Comparison of ENCODE assay signal across 17 mouse cellular contexts in the genomic region with DNA sequence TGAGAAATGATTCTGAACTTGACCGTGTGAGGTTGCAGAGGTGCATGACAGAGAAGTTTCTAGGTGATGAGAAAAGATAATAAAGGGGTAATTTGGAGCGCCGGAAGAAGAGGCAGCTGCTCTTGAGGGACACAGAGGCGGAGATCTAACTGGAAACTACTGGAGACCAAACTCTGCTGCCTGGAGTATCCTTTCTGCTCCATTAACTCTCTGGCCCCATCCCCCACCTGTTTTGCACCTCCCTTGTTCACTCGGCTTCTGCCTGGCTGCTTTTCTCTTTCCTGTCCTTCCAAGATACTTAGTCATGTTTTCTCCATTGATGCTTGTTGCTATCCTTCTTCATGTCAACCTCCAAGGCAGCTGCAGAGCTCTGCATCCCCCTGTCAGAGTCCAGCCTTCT.
"Had no signal": no experiment of that assay in that cellular context is flagged by ENCODE, and none has a peak within 500 bp of the region (broad histone marks: within the 10 kb centered on the region; RNA-seq: fewer than 3 reads in every experiment).

No protein-coding gene starts in this region.

- H3K4me3 ChIP-seq: lung, embryonic 15.5 days; megakaryocyte, embryonic 14.5 days; midbrain, embryonic 13.5 days; midbrain, embryonic 15.5 days; neural tube, embryonic 12.5 days; stomach, embryonic 15.5 days had no signal

- H3K9ac ChIP-seq: lung, embryonic 15.5 days; midbrain, embryonic 13.5 days; midbrain, embryonic 15.5 days; neural tube, embryonic 12.5 days; stomach, embryonic 15.5 days had no signal

- H3K9me3 ChIP-seq: lung, embryonic 15.5 days; midbrain, embryonic 13.5 days; midbrain, embryonic 15.5 days; neural tube, embryonic 12.5 days; stomach, embryonic 15.5 days had no signal

- H3K4me1 ChIP-seq: lung, embryonic 15.5 days; midbrain, embryonic 13.5 days; midbrain, embryonic 15.5 days; neural tube, embryonic 12.5 days; stomach, embryonic 15.5 days had no signal

- ATAC-seq: lung, postnatal 0 days; midbrain, embryonic 13.5 days; midbrain, embryonic 15.5 days had no signal

- H3K36me3 ChIP-seq: lung, embryonic 15.5 days; midbrain, embryonic 13.5 days; midbrain, embryonic 15.5 days; neural tube, embryonic 12.5 days; stomach, embryonic 15.5 days had no signal

- DNase-seq: lung, adult 2 months; lung, postnatal 14 days; lung, postnatal 36 days; right cerebral cortex, postnatal 14 days; thymus, adult 2 months; thymus, postnatal 25 days; thymus, postnatal 4 days had no signal

- H3K27me3 ChIP-seq: lung, embryonic 15.5 days; midbrain, embryonic 13.5 days; midbrain, embryonic 15.5 days; neural tube, embryonic 12.5 days; stomach, embryonic 15.5 days had no signal

- H3K4me2 ChIP-seq: lung, embryonic 15.5 days; midbrain, embryonic 11.5 days; midbrain, embryonic 13.5 days; midbrain, embryonic 15.5 days; neural tube, embryonic 12.5 days; stomach, embryonic 15.5 days had no signal

- H3K27ac ChIP-seq: lung, embryonic 15.5 days; macrophage; midbrain, embryonic 13.5 days; midbrain, embryonic 15.5 days; neural tube, embryonic 12.5 days; stomach, embryonic 15.5 days; stomach, postnatal 0 days had no signal
